Mouse (Mus musculus) bone marrow macrophage, adult 2 months (primary cell): ENCODE data around the gene Trafd1.

ENCODE experiments used
- CTCF ChIP-seq: IDR thresholded peaks from 2 replicates; pipeline ENCODE4 v1.5.1; 2012; ENCODE audit warnings: low read depth, mild to moderate bottlenecking, low read length, moderate library complexity
- POLR2A ChIP-seq: IDR thresholded peaks from 2 replicates; pipeline ENCODE4 v1.6.1; 2012; ENCODE audit warnings: mild to moderate bottlenecking, low read depth, low read length, borderline replicate concordance

- TF ChIP-seq CTCF, result no peak
- TF ChIP-seq POLR2A, result no peak
Measured at GRCm38 (mm10) chr5:121333976-121334375, 51.5 kb downstream of the Trafd1 start.
